Mouse (Mus musculus): ENCODE measurements at regions not wholly inside any gene's neighbourhood (a gene's known extent, or its start where the extent isn't known, plus 50 kb on each side); places are given as distances from the start of the nearest gene placed in this dataset.

- TF ChIP-seq CTCF (IDR thresholded peaks at IDR 0.05; ENCODE audit: low read depth) (no peak), EP300 (IDR thresholded peaks at IDR 0.05; ENCODE audit: low read depth) (no peak)
- ATAC-seq (no peak), DNase-seq (no peak)
- H3K4me3 ChIP-seq (ENCODE audit: low read depth, low read length): no peak overlapping the region
- no peak overlapping the region for H3K9ac ChIP-seq (replicated peaks)
- no peak overlapping the region for H3K4me2 ChIP-seq (ENCODE audit: low read depth, low read length)
- H3K36me3 ChIP-seq (replicated peaks; ENCODE audit: insufficient read depth, low read length): no peaks in the 10 kb centered on the region
- no peak overlapping the region for H3K27ac ChIP-seq (ENCODE audit: low read depth)
- H3K9me3 ChIP-seq (ENCODE audit: low read length): no peaks in the 10 kb centered on the region
- WGBS (ENCODE audit: insufficient replicate concordance): 17% methylated on average over 1 of the region's 1 CpGs
- no peaks in the 10 kb centered on the region for H3K4me1 ChIP-seq (ENCODE audit: insufficient read depth)
- no peaks in the 10 kb centered on the region for H3K27me3 ChIP-seq (ENCODE audit: insufficient read depth, low read length)
Measured at GRCm38 (mm10) chr13:118480237-118480636, 93.2 kb upstream of the Mrps30 start.

DNA sequence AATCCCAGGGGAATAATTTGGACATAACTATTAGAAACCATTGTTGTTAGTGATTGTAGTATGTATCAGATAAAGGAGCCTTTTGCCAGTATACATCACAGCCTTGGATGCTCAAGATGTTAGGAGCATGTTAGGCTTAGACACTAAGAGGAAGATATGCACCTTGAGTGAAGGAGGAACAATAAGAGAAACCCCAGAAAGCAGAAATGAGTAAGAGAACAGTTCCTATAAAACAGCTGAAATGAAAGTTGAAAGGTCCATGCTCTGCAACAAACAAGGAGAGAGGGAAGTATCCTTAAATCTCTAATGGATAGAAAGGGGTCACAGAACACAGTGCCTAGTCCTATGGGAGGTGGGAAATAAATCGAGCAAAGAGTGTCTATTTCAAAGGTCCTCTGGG is 91.4 kb upstream of the Mrps30 start:
- no peaks in the 10 kb centered on the region for H3K36me3 ChIP-seq (replicated peaks; ENCODE audit: insufficient read depth, low read length)
- TF ChIP-seq EP300 (IDR thresholded peaks at IDR 0.05; ENCODE audit: low read depth) (no peak), CTCF (IDR thresholded peaks at IDR 0.05; ENCODE audit: low read depth) (no peak)
- H3K4me1 ChIP-seq (ENCODE audit: insufficient read depth): no peaks in the 10 kb centered on the region
- no peaks in the 10 kb centered on the region for H3K27me3 ChIP-seq (ENCODE audit: insufficient read depth, low read length)
- H3K4me2 ChIP-seq (ENCODE audit: low read depth, low read length): no peak overlapping the region
- H3K9ac ChIP-seq (replicated peaks): no peak overlapping the region
- DNase-seq (no peak), ATAC-seq (no peak)
- H3K4me3 ChIP-seq (ENCODE audit: low read depth, low read length): no peak overlapping the region
- WGBS (ENCODE audit: insufficient replicate concordance): 50% methylated on average over 1 of the region's 1 CpGs
- no peak overlapping the region for H3K27ac ChIP-seq (ENCODE audit: low read depth)
- H3K9me3 ChIP-seq (ENCODE audit: low read length): no peaks in the 10 kb centered on the region

- H3K9me3 ChIP-seq (ENCODE audit: low read length): no peaks in the 10 kb centered on the region
- H3K27me3 ChIP-seq (ENCODE audit: insufficient read depth, low read length): no peaks in the 10 kb centered on the region
- H3K4me3 ChIP-seq (ENCODE audit: low read depth, low read length): no peak overlapping the region
- TF ChIP-seq CTCF (IDR thresholded peaks at IDR 0.05; ENCODE audit: low read depth): no peak
- no peak for TF ChIP-seq EP300 (IDR thresholded peaks at IDR 0.05; ENCODE audit: low read depth)
- no peak overlapping the region for H3K9ac ChIP-seq (replicated peaks)
- no peak overlapping the region for H3K27ac ChIP-seq (ENCODE audit: low read depth)
- H3K4me1 ChIP-seq (ENCODE audit: insufficient read depth): no peaks in the 10 kb centered on the region
- no peak for DNase-seq
- no peak for ATAC-seq
- no peaks in the 10 kb centered on the region for H3K36me3 ChIP-seq (replicated peaks; ENCODE audit: insufficient read depth, low read length)
- H3K4me2 ChIP-seq (ENCODE audit: low read depth, low read length): no peak overlapping the region
- 72% methylated on average over 7 of the region's 7 CpGs for WGBS (ENCODE audit: insufficient replicate concordance)
Measured at GRCm38 (mm10) chr13:118472578-118472977, 85.5 kb upstream of the Mrps30 start.

DNA sequence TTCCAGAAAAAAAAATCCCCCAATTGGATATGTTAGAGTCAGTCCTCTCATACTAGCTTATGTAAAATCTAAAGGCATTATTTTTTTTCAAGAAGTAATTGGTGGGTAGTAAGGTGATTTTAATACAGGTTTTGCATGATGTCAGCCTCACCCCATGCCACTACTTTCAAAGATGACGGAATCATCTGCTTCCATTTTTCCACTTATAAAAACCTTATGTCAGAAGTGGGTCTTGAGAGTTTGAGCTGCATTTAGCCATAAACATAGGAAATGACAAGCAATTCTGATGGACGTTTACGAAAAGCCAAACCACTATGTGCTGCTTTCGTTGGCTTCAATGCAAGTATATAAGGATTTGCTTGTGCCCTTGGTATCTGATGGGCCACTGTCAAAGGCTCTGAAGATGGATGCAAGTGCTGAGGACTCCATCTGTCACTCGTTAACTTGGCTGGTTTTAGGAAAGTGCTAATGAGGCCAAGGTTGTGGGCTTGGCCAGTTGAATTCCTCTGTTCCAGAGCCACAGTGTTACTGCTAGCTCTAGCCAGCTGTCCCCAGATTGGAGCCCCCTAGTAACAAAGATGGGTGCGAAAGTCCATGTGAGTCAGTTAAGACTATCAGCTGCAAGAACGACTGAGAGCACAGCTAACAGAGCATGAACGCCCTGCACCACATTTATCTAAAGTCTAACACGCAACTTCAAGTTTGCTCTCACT is 72.8 kb upstream of the Mrps30 start:
- H3K27me3 ChIP-seq (ENCODE audit: insufficient read depth, low read length): no peaks in the 10 kb centered on the region
- no peak overlapping the region for H3K27ac ChIP-seq (ENCODE audit: low read depth)
- 79% methylated on average over 9 of the region's 9 CpGs for WGBS (ENCODE audit: insufficient replicate concordance)
- no peak for DNase-seq
- H3K9me3 ChIP-seq (ENCODE audit: low read length): no peaks in the 10 kb centered on the region
- H3K9ac ChIP-seq (replicated peaks): no peak overlapping the region
- H3K36me3 ChIP-seq (replicated peaks; ENCODE audit: insufficient read depth, low read length): no peaks in the 10 kb centered on the region
- H3K4me2 ChIP-seq (ENCODE audit: low read depth, low read length): no peak overlapping the region
- no peak for ATAC-seq
- H3K4me1 ChIP-seq (ENCODE audit: insufficient read depth): no peaks in the 10 kb centered on the region
- no peak for TF ChIP-seq EP300 (IDR thresholded peaks at IDR 0.05; ENCODE audit: low read depth)
- TF ChIP-seq CTCF (IDR thresholded peaks at IDR 0.05; ENCODE audit: low read depth): no peak
- H3K4me3 ChIP-seq (ENCODE audit: low read depth, low read length): no peak overlapping the region

DNA sequence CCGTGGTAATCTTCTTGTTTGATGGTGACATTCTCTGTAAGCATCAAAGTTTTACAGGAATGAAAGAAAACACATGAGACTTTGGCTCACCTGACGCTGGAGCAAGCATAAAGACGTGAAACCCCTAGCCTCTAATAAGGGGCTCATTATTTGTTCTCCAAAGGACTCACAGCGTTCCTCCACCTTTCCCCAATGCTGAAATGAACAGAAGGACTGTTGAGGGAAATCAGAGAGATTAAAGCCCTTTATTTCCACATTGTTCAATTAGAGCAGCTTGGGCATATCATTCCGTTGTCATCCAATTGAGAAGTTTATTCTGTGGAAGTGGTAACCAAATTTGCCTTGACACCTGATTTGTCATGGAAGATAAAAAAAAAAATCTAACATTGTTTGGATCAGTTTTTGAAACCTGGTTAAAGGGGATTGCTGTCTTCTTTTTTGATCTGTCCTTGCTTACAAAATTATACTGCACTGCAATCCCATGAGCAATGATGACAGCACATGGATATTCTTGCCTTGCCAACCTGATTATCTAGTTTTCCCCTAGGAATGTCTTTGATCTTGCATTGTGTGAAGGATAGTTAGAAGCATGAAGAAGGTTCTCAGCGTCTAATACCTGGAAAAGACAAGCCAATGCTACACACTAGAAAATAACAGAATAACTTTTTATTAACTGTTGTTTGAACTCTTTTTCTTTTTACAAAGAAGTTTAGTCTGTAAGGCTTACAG is 62.1 kb upstream of the Mrps30 start:
- no peak for TF ChIP-seq CTCF (IDR thresholded peaks at IDR 0.05; ENCODE audit: low read depth)
- TF ChIP-seq EP300 (IDR thresholded peaks at IDR 0.05; ENCODE audit: low read depth): no peak
- no peaks in the 10 kb centered on the region for H3K9me3 ChIP-seq (ENCODE audit: low read length)
- no peaks in the 10 kb centered on the region for H3K27me3 ChIP-seq (ENCODE audit: insufficient read depth, low read length)
- H3K27ac ChIP-seq (ENCODE audit: low read depth): no peak overlapping the region
- DNase-seq (no peak), ATAC-seq (no peak)
- no peaks in the 10 kb centered on the region for H3K36me3 ChIP-seq (replicated peaks; ENCODE audit: insufficient read depth, low read length)
- H3K9ac ChIP-seq (replicated peaks): no peak overlapping the region
- no peaks in the 10 kb centered on the region for H3K4me1 ChIP-seq (ENCODE audit: insufficient read depth)
- 67% methylated on average over 6 of the region's 6 CpGs for WGBS (ENCODE audit: insufficient replicate concordance)
- H3K4me3 ChIP-seq (ENCODE audit: low read depth, low read length): no peak overlapping the region
- no peak overlapping the region for H3K4me2 ChIP-seq (ENCODE audit: low read depth, low read length)

- no peaks in the 10 kb centered on the region for H3K36me3 ChIP-seq (replicated peaks; ENCODE audit: insufficient read depth, low read length)
- no peaks in the 10 kb centered on the region for H3K9me3 ChIP-seq (ENCODE audit: low read length)
- H3K4me2 ChIP-seq (ENCODE audit: low read depth, low read length): no peak overlapping the region
- no peak for ATAC-seq
- H3K27ac ChIP-seq (ENCODE audit: low read depth): no peak overlapping the region
- WGBS (ENCODE audit: insufficient replicate concordance): 73% methylated on average over 5 of the region's 5 CpGs
- no peak overlapping the region for H3K9ac ChIP-seq (replicated peaks)
- TF ChIP-seq CTCF (IDR thresholded peaks at IDR 0.05; ENCODE audit: low read depth): no peak
- no peak for TF ChIP-seq EP300 (IDR thresholded peaks at IDR 0.05; ENCODE audit: low read depth)
- H3K4me1 ChIP-seq (ENCODE audit: insufficient read depth): no peaks in the 10 kb centered on the region
- H3K4me3 ChIP-seq (ENCODE audit: low read depth, low read length): no peak overlapping the region
- no peak for DNase-seq
- no peaks in the 10 kb centered on the region for H3K27me3 ChIP-seq (ENCODE audit: insufficient read depth, low read length)
Measured at GRCm38 (mm10) chr13:118441322-118442064, 54.4 kb upstream of the Mrps30 start.
